Mouse (Mus musculus) frontal cortex, adult 2 months (tissue): ENCODE data around the gene Gm20870. TPM values are rescaled to one million over a fixed set of nuclear protein-coding genes. Genes with fewer than 3 reads are reported as not detected.
"Not testable (repeated sequence)": the region's sequence is repeated elsewhere in the genome, so short reads cannot be mapped to it uniquely, and the experiment has no call there.

Source experiments
- DNase-seq, 2 experiments: peaks; one replicate each; pipeline ENCODE4 v3.0.0; 2022; ENCODE audit warnings: low spot score in 1 of 2; ENCODE audit errors: extremely low spot score in 1 of 2
- polyA plus RNA-seq: library from polyadenylated mRNA; depleted of rRNA; stranded (reverse); fragments of >200 nt; gene quantifications from 2 replicates; pipeline ENCODE4 v1.2.3, GENCODE M21; 2012; rRNA removed

The Gm20870 gene
- not detected in 2 replicates for polyA plus RNA-seq

GRCm38 (mm10) chrY:71691743-71692142 lies at the start of gene Gm20870:
Gm20870 (plus strand) TSS chrY:71692043.
- not testable (repeated sequence) for DNase-seq

Other genes with a start within 250 kb of the Gm20870 start
- gene Gm20869, start 222.6 kb upstream of the Gm20870 start, polyA plus RNA-seq: not detected in 2 replicates